Mouse (Mus musculus) thymus, postnatal 25 days (tissue): Measurements from ENCODE around the gene Pxn.

Experiments used
- DNase-seq: peaks from one replicate; pipeline ENCODE4 v3.0.0; 2022

The Pxn gene

GRCm38 (mm10) chr5:115506454-115507201 is at the start of gene Pxn:
Pxn (plus strand) TSS chr5:115506676.
- peak; percentile 97 for DNase-seq

- DNase-seq, result no peak
These were observed 47.6 kb upstream of the Pxn start for GRCm38 (mm10) chr5:115458918-115459317.

GRCm38 (mm10) chr5:115464408-115465115 is 41.9 kb upstream of the Pxn start:
- DNase-seq, result no peak

GRCm38 (mm10) chr5:115465642-115466420 is 40.6 kb upstream of the Pxn start, which contains the start of gene Pla2g1b:
Pla2g1b (plus strand) TSS chr5:115466262.
- no peak for DNase-seq

GRCm38 (mm10) chr5:115469791-115470190 is 36.7 kb upstream of the Pxn start:
- DNase-seq, result no peak

GRCm38 (mm10) chr5:115470766-115471531 is 35.5 kb upstream of the Pxn start:
- peak; percentile 61 for DNase-seq

- DNase-seq, result no peak
These were observed 33.3 kb upstream of the Pxn start for GRCm38 (mm10) chr5:115473191-115473590.

- DNase-seq, result no peak
These were observed 32.2 kb upstream of the Pxn start for GRCm38 (mm10) chr5:115474174-115474828.

- no peak for DNase-seq
These were observed 31.0 kb upstream of the Pxn start for GRCm38 (mm10) chr5:115475337-115476106.

- no peak for DNase-seq
These were observed 30.3 kb upstream of the Pxn start for GRCm38 (mm10) chr5:115476107-115476727.

- no peak for DNase-seq
These were observed 26.9 kb upstream of the Pxn start for GRCm38 (mm10) chr5:115479561-115479960.

- no peak for DNase-seq
These were observed 26.4 kb upstream of the Pxn start for GRCm38 (mm10) chr5:115480101-115480500.

GRCm38 (mm10) chr5:115482390-115483265 is 23.8 kb upstream of the Pxn start:
- DNase-seq, result no peak

GRCm38 (mm10) chr5:115483385-115483784 is 23.1 kb upstream of the Pxn start:
- DNase-seq, result no peak

- DNase-seq, result peak; percentile 81
These were observed 22.2 kb upstream of the Pxn start, which contains the start of gene Sirt4 for GRCm38 (mm10) chr5:115483947-115484920. Sirt4 (minus strand) TSS chr5:115484725.

GRCm38 (mm10) chr5:115484996-115485395 is 21.5 kb upstream of the Pxn start:
- no peak for DNase-seq

- DNase-seq, result no peak
These were observed 20.8 kb upstream of the Pxn start for GRCm38 (mm10) chr5:115485489-115486205.

GRCm38 (mm10) chr5:115486726-115487125 is 19.8 kb upstream of the Pxn start:
- no peak for DNase-seq
